Mouse (Mus musculus): ENCODE results near the gene Cbll1. TPM values are rescaled to one million over a fixed set of nuclear protein-coding genes. Genes with fewer than 3 reads are reported as not detected.
A peak's percentile ranks its signal among the peaks of the same experiment; 100 is the strongest.
"Not testable (repeated sequence)": the region's sequence is repeated elsewhere in the genome, so short reads cannot be mapped to it uniquely, and the experiment has no call there.

Gene Cbll1
- total RNA-seq, 4 experiments from 2014 or later = 20.5 to 22.0 (median 21.3) TPM

GRCm38 (mm10) chr12:31500196-31500595 lies 780 bp upstream of the Cbll1 start:
- no peak for DNase-seq (ENCODE audit: low spot score in 2 of 2)

GRCm38 (mm10) chr12:31498936-31499313 lies 491 bp downstream of the Cbll1 start:
- DNase-seq (ENCODE audit: low spot score in 2 of 2) = peak in 1 of 2 experiments; percentile 13

- no peak for DNase-seq (ENCODE audit: low spot score in 2 of 2)
These were observed 13.0 kb downstream of the Cbll1 start for GRCm38 (mm10) chr12:31486431-31486830.

GRCm38 (mm10) chr12:31478182-31478581 lies 21.2 kb downstream of the Cbll1 start:
- DNase-seq (ENCODE audit: low spot score in 2 of 2) = not testable (repeated sequence)

GRCm38 (mm10) chr12:31462615-31463014 lies 36.8 kb downstream of the Cbll1 start:
- no peak for DNase-seq (ENCODE audit: low spot score in 2 of 2)

- DNase-seq (ENCODE audit: low spot score in 2 of 2) = no peak
These were observed 38.0 kb downstream of the Cbll1 start for GRCm38 (mm10) chr12:31461371-31461770.

- not testable (repeated sequence) for DNase-seq (ENCODE audit: low spot score in 2 of 2)
These were observed 39.1 kb downstream of the Cbll1 start for GRCm38 (mm10) chr12:31460270-31460669.

GRCm38 (mm10) chr12:31458474-31458873 lies 40.9 kb downstream of the Cbll1 start:
- DNase-seq (ENCODE audit: low spot score in 2 of 2) = no peak

- no peak for DNase-seq (ENCODE audit: low spot score in 2 of 2)
These were observed 43.1 kb downstream of the Cbll1 start for GRCm38 (mm10) chr12:31456271-31456670.

- no peak for DNase-seq (ENCODE audit: low spot score in 2 of 2)
These were observed 50.1 kb downstream of the Cbll1 start for GRCm38 (mm10) chr12:31449341-31449740.

GRCm38 (mm10) chr12:31444827-31445226 lies 54.6 kb downstream of the Cbll1 start:
- no peak for DNase-seq (ENCODE audit: low spot score in 2 of 2)

- DNase-seq (ENCODE audit: low spot score in 2 of 2) = no peak
These were observed 55.3 kb downstream of the Cbll1 start for GRCm38 (mm10) chr12:31444131-31444546.

GRCm38 (mm10) chr12:31439612-31440011 lies 59.8 kb downstream of the Cbll1 start:
- DNase-seq (ENCODE audit: low spot score in 2 of 2) = no peak

GRCm38 (mm10) chr12:31437791-31438190 lies 61.6 kb downstream of the Cbll1 start:
- DNase-seq (ENCODE audit: low spot score in 2 of 2) = no peak

Other genes starting within 250 kb of the Cbll1 start
- 10 to 100 TPM; 15.4 to 17.6 (median 16.8) TPM for gene Lamb1, start 234.4 kb downstream of the Cbll1 start, total RNA-seq (2022)
- 100 to 1,000 TPM; 102 to 109 (median 106) TPM for gene Dld, start 148.2 kb downstream of the Cbll1 start, total RNA-seq (2022)
- gene Slc26a3, start 108.7 kb downstream of the Cbll1 start, total RNA-seq (2022) = under 1 TPM in 3 of 4 experiments, not detected in 1; 0.15 to 0.23 (median 0.18) TPM
- gene Slc26a4, start 60.4 kb upstream of the Cbll1 start, total RNA-seq (2022) = 1 to 10 TPM; 1.9 to 3.2 (median 2.1) TPM
- 10 to 100 TPM; 36.7 to 48.6 (median 45.2) TPM for gene Bcap29, start 135.0 kb upstream of the Cbll1 start, total RNA-seq (2022)
- gene Dus4l, start 155.2 kb upstream of the Cbll1 start, total RNA-seq (2022) = 10 to 100 TPM in 1 of 4 experiments, 1 to 10 TPM in 3; 5.6 to 13.8 (median 7.7) TPM
- 10 to 100 TPM; 47.8 to 56.0 (median 53.0) TPM for gene Cog5, start 155.3 kb upstream of the Cbll1 start, total RNA-seq (2022)
- 10 to 100 TPM; 36.1 to 48.9 (median 43.9) TPM for gene Gpr22, start 214.3 kb upstream of the Cbll1 start, total RNA-seq (2022)